In the genomic region with DNA sequence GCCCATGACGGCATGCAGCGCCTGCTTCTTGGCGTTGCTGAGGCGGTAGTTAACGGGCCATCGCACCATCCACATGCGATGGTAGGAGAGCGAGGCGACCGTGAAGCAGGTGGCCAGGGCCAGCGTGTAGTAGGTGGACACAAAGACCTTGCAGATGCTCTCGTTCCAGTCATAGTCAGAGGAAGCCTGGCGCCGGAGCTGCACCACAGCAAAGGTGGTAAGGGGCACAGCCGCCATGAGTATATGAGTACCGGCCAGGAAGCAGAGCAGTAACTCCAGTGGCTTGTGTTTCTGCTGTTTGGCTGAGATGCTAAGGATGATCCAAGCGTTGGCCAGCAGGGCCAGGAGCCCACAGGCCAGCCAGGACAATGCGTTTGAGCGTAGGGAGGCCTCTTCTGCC, we compare ENCODE assay signal across 13 mouse cellular contexts. TPM values are rescaled to one million over a fixed set of nuclear protein-coding genes. Genes with fewer than 3 reads are reported as not detected.
DNase-seq lines count a peak whose midpoint lies in the region; ATAC-seq and TF ChIP-seq lines count a peak whose summit lies in the region.
"Had no signal": no experiment of that assay in that cellular context is flagged by ENCODE, and none has a peak within 500 bp of the region (broad histone marks: within the 10 kb centered on the region; RNA-seq: fewer than 3 reads in every experiment).

No protein-coding gene starts in this region.

- peak; percentile 67 for DNase-seq in cerebellum, adult 11-12 months
- peak; percentile 43 for DNase-seq in thymus, postnatal 4 days
- DNase-seq in thymus, postnatal 0 days (ENCODE audit: low spot score): no peak
- DNase-seq in hindbrain, postnatal 0 days (ENCODE audit: low spot score): peak; percentile 15
- no peak for DNase-seq in adipocyte (ENCODE audit: low spot score)
- DNase-seq: gastrocnemius, postnatal 10 days had no signal

- 67% methylated on average over 19 of the region's 19 CpGs for WGBS in hindbrain, postnatal 0 days
- 57% methylated on average over 19 of the region's 19 CpGs for WGBS in olfactory bulb, adult 2 months

- peak overlapping the region; percentile 81 for H3K4me2 ChIP-seq in hindbrain, postnatal 0 days (ENCODE audit: low read depth, low read length)
- H3K4me2 ChIP-seq: embryonic facial prominence, embryonic 12.5 days; lung, embryonic 15.5 days had no signal

- H3K4me3 ChIP-seq in hindbrain, postnatal 0 days (ENCODE audit: low read length): no peak overlapping the region
- H3K4me3 ChIP-seq in olfactory bulb, adult 2 months (ENCODE audit: insufficient read depth, low read depth, low read length): peak overlapping the region; percentile 22
- H3K4me3 ChIP-seq: embryonic facial prominence, embryonic 12.5 days; lung, embryonic 15.5 days had no signal

- TF ChIP-seq CTCF in hindbrain, postnatal 0 days (IDR thresholded peaks at IDR 0.05; ENCODE audit: low read depth): no peak
- TF ChIP-seq CTCF in olfactory bulb, adult 2 months (IDR thresholded peaks at IDR 0.05; ENCODE audit: insufficient read depth, low read depth, low read length): no peak

- no peak for TF ChIP-seq POLR2A in olfactory bulb, adult 2 months (IDR thresholded peaks at IDR 0.05; ENCODE audit: insufficient read depth, low read depth, low read length)

- no peaks in the 10 kb centered on the region for H3K27me3 ChIP-seq in hindbrain, postnatal 0 days (ENCODE audit: insufficient read depth, low read length)

- H3K9ac ChIP-seq in hindbrain, postnatal 0 days (replicated peaks; ENCODE audit: low read length): peak overlapping the region; percentile 91
- H3K9ac ChIP-seq: embryonic facial prominence, embryonic 12.5 days; lung, embryonic 15.5 days had no signal

- H3K36me3 ChIP-seq in hindbrain, postnatal 0 days (ENCODE audit: insufficient read depth, low read length): no peaks in the 10 kb centered on the region
- H3K36me3 ChIP-seq: embryonic facial prominence, embryonic 12.5 days; G1E; lung, embryonic 15.5 days had no signal

- H3K4me1 ChIP-seq in hindbrain, postnatal 0 days (ENCODE audit: insufficient read depth, low read length): peaks cover 38% of the 10 kb centered on the region
- peaks cover 55% of the 10 kb centered on the region for H3K4me1 ChIP-seq in olfactory bulb, adult 2 months (ENCODE audit: control insufficient read depth, insufficient read depth, low read length)

- no peak for ATAC-seq in cerebellum, adult (ENCODE audit: insufficient number of reproducible peaks, low FRiP score, low TSS enrichment)
- no peak for ATAC-seq in hindbrain, postnatal 0 days
- no peak for ATAC-seq in frontal cortex, adult (ENCODE audit: low TSS enrichment)
- ATAC-seq: activated CD4-positive, CD25-positive, alpha-beta regulatory T cell, adult 4 months had no signal

- no peaks in the 10 kb centered on the region for H3K9me3 ChIP-seq in hindbrain, postnatal 0 days (ENCODE audit: low read length)
- H3K9me3 ChIP-seq: embryonic facial prominence, embryonic 12.5 days; G1E; lung, embryonic 15.5 days had no signal

- H3K27ac ChIP-seq in hindbrain, postnatal 0 days: peak overlapping the region; percentile 97
- H3K27ac ChIP-seq in olfactory bulb, adult 2 months (ENCODE audit: insufficient read depth, low read depth, low read length): peak overlapping the region; percentile 41
- H3K27ac ChIP-seq: embryonic facial prominence, embryonic 12.5 days; lung, embryonic 15.5 days had no signal

RNA-seq across cellular contexts. Expression of gene Gpr162, which starts 2.5 kb away (rescaled TPM):
- polyA plus RNA-seq in thymus, postnatal 0 days (2015; fragmentation: Nextera tagmentation; extraction: Ambion mirVana): 15.2 and 21.8 TPM in 2 replicates
- total RNA-seq in hindbrain, postnatal 0 days (2014; rRNA removed): 193 and 194 TPM in 2 replicates
- polyA plus RNA-seq in hindbrain, postnatal 0 days (2015; fragmentation: Nextera tagmentation; extraction: Ambion mirVana): 30.1 and 31.9 TPM in 2 replicates
- not detected in 2 replicates for polyA plus RNA-seq in olfactory bulb, adult 2 months (2012; ENCODE audit: insufficient read depth, insufficient read length, low replicate concordance, missing spikeins)
- polyA plus RNA-seq: G1E had no signal

RNA-seq across cellular contexts. Expression of gene P3h3, which starts 3.7 kb away (rescaled TPM):
- 1.9 TPM in 2 replicates for polyA plus RNA-seq in thymus, postnatal 0 days (2015; fragmentation: Nextera tagmentation; extraction: Ambion mirVana)
- total RNA-seq in hindbrain, postnatal 0 days (2014; rRNA removed): 71.3 and 79.5 TPM in 2 replicates
- 11.3 and 12.0 TPM in 2 replicates for polyA plus RNA-seq in hindbrain, postnatal 0 days (2015; fragmentation: Nextera tagmentation; extraction: Ambion mirVana)
- polyA plus RNA-seq in olfactory bulb, adult 2 months (2012; ENCODE audit: insufficient read depth, insufficient read length, low replicate concordance, missing spikeins): not detected in 2 replicates
- total RNA-seq: G1E had no signal
- polyA plus RNA-seq: activated CD4-positive, CD25-positive, alpha-beta regulatory T cell, adult 4 months; G1E had no signal

RNA-seq across cellular contexts. Expression of gene Gnb3, which starts 21.2 kb away (rescaled TPM):
- 2.3 and 2.4 TPM in 2 replicates for polyA plus RNA-seq in thymus, postnatal 0 days (2015; fragmentation: Nextera tagmentation; extraction: Ambion mirVana)
- total RNA-seq in hindbrain, postnatal 0 days (2014; rRNA removed): 0.68 and 0.72 TPM in 2 replicates
- 1.6 and 2.2 TPM in 2 replicates for polyA plus RNA-seq in hindbrain, postnatal 0 days (2015; fragmentation: Nextera tagmentation; extraction: Ambion mirVana)
- not detected in 2 replicates for polyA plus RNA-seq in olfactory bulb, adult 2 months (2012; ENCODE audit: insufficient read depth, insufficient read length, low replicate concordance, missing spikeins)
- polyA plus RNA-seq: G1E had no signal

RNA-seq across cellular contexts. Expression of gene Cd4, which starts 26.8 kb away (rescaled TPM):
- 102 TPM in 2 replicates for polyA plus RNA-seq in thymus, postnatal 0 days (2015; fragmentation: Nextera tagmentation; extraction: Ambion mirVana)
- 0.05 TPM in 1 of 2 replicates, not detected in the other for total RNA-seq in hindbrain, postnatal 0 days (2014; rRNA removed)
- polyA plus RNA-seq in hindbrain, postnatal 0 days (2015; fragmentation: Nextera tagmentation; extraction: Ambion mirVana): 0.13 and 0.18 TPM in 2 replicates
- polyA plus RNA-seq in olfactory bulb, adult 2 months (2012; ENCODE audit: insufficient read depth, insufficient read length, low replicate concordance, missing spikeins): 395 and 682 TPM in 2 replicates
- polyA plus RNA-seq: G1E had no signal

RNA-seq across cellular contexts. Expression of gene Cdca3, which starts 31.9 kb away (rescaled TPM):
- polyA plus RNA-seq in thymus, postnatal 0 days (2015; fragmentation: Nextera tagmentation; extraction: Ambion mirVana): 240 and 258 TPM in 2 replicates
- 34.7 and 39.9 TPM in 2 replicates for total RNA-seq in hindbrain, postnatal 0 days (2014; rRNA removed)
- polyA plus RNA-seq in hindbrain, postnatal 0 days (2015; fragmentation: Nextera tagmentation; extraction: Ambion mirVana): 40.9 and 47.3 TPM in 2 replicates
- not detected in 2 replicates for polyA plus RNA-seq in olfactory bulb, adult 2 months (2012; ENCODE audit: insufficient read depth, insufficient read length, low replicate concordance, missing spikeins)

Comparison
In these comparisons a context has a peak if more than half of its experiments do, and no peak if none do; other contexts are left out.
1. DNase-seq: peak in cerebellum, adult 11-12 months (single experiment), thymus, postnatal 4 days (single experiment) and hindbrain, postnatal 0 days (single experiment); none in thymus, postnatal 0 days (single experiment) and adipocyte (single experiment).